Mouse (Mus musculus) activated CD4-positive, CD25-positive, alpha-beta regulatory T cell, adult 4 months (primary cell): ENCODE data around the gene Eif5b. TPM values are rescaled to one million over a fixed set of nuclear protein-coding genes. Genes with fewer than 3 reads are reported as not detected.
"Not testable (repeated sequence)": the region's sequence is repeated elsewhere in the genome, so short reads cannot be mapped to it uniquely, and the experiment has no call there.

ENCODE experiments used
- ATAC-seq: one replicate; pipeline ENCODE4 v1.8.0; 2017
- polyA plus RNA-seq, 2 experiments: library from polyadenylated mRNA; unstranded; fragments of 100-300 nt; shearing (Covaris generic); gene quantifications; one replicate each; pipeline ENCODE4 v1.2.1; 2017

Eif5b gene
- polyA plus RNA-seq, 2 experiments from 2014 or later = 30.0 to 31.4 TPM

DNA sequence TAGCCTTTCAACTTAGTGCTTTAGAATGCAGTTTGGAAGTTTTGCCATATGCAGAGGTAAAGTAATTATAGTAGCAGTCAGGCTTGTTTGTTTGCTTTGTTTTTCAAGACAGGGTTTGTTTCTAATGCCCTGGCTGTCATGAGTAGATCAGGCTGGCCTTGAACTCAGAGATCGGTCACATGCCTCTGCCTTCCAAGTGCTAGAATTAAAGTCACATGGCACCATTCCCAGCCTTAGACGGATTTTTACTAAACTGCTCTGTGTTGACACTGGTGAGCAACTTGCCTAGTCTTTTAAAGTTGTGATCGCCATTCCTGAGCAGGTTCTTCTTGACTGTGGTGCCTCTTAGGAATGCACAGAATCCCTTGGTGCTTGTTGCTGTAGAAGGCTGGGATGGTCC lies 8.9 kb downstream of the Eif5b start:
- no peak for ATAC-seq

DNA sequence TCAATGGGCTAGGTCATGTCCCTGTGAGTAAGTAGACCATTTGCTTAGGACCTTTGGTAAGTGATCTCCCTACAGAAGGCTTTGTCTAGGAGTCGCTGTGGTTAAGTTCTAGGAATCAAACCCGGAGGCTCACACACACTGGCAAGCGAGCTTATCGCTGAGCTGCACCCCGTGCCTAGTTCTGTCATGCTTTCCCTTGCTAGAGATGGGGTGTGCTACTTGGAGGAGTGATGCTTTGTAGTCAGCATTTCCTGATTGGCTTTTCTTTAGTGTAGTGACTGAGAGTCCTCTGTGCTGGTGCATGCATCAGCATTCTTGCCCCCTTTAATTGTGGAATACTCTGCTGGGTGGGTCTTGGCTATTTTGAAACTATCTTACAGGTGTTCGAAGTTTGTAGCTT lies 13.8 kb downstream of the Eif5b start:
- ATAC-seq = no peak

DNA sequence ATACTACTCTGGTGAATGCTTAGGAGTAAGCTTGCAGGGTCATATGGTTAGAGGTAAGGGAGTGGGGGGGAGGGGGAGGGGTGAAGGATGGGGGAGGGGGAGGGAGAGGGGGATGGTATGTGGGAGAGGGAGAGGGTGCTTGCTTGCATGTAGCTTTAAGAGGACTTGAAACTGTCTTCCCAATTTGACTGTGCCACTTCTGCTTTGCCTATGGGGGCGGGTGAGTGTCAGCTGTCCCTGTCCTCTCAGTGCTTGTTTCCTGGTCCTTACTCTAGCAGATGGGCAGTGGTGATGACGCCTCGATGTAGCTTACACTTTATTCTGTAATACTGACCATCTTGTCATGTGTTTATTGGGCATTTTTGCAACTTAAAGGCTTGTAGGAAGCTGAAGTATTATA lies 14.3 kb downstream of the Eif5b start:
- ATAC-seq = no peak

DNA sequence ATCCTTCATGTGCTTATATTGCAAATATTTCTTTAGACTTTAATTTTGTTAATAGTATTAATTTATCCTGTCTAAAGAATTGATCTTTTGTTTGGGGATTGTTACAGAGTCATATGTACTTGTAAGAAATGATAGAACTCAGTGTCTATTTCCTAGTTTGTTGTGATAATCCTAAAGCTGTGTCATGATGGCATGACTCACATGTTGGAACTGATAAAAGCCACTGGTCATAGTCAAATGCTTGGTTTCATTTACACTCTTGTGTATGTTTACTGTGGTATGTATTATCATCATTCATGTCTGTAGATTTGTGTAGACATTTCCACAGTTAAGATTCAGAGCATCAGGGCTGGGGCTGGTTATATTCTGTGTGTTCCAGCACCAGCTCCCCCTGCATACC lies 14.7 kb downstream of the Eif5b start:
- no peak for ATAC-seq

DNA sequence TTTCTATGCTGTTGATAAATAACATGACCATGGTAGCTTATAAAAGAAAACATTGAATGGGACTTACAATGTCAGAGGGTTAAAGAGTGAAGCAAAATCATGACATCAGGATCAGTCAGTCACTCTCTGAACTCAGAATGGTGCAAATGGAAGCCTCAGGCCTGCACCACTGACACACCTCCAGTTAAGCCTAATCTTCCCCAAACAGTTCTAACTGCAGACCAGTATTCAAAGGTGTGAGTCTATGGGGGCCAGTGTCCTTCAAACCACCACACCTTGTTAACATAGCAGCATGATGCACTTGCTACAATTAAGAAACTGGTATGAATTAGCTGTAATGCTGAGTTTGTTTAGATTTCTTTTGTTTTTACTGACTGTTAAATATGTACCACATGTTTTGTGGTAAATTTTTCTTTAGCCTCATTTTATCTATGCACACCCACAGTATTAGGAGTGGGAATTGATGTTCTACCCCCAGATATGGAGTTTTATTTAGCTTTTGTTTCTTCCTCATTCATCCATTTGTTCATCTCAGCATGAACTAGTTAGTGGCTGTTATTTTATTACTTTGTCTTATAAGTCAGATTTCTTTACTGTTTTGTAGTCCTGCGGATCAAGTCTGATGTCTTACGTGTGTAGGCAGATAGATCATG lies 16.9 kb downstream of the Eif5b start:
- ATAC-seq = no peak

DNA sequence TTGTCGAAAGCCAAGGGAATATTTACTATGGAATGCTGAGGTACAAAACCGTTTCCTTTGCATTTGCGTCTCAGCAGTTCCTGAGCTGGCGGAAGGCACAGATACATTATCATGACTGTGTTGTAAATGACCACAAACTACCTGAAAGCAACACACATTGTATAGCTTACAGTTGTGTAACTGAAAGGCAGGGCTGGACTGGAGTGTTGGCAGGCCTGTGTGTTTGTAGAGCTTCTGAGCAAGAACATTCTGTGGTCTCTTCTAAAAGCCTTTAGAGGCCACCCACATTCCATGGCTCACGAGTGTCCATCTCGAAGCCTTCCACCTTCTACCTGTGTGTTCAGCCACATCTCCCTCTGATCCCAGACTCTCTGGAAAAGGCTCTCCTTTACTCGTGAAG lies 29.5 kb downstream of the Eif5b start:
- ATAC-seq = no peak

DNA sequence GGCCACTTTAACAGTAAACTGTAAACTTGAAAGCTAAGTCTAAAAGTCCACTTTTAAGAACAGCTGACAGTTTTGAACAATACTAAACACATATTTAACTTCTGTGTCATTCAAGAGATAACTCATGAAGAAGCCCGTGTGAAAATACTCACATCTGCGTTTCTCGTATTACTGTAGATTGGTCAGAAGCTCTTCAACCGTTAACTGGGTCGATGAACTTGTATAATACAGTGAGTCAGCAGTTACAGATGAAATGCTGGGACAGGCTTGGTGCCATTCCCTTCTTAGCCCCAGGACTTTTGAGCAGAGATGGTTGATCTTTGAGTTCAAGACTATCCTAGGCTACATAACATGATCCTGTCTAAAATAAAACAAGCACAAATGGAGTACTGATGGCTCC lies 33.6 kb downstream of the Eif5b start:
- no peak for ATAC-seq

DNA sequence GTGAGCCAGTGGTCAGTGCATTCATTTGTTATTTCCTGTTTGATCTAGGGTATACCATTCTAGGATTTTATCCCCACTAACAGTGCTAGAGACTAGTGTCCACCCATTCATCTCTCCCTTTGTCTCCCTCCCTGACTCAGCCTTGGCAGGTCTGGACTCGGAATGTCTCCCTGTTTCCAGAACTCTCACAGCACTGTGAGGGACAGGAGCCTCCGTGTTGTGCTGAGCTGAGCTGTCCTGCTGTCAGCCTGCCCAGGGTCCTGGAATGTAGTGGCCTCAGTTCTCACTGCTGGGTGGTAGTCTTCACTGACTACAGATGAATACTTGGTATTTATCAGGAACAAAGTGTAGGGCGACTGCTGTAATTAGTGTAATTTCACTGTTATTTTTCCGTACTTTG lies 37.7 kb downstream of the Eif5b start:
- no peak for ATAC-seq

DNA sequence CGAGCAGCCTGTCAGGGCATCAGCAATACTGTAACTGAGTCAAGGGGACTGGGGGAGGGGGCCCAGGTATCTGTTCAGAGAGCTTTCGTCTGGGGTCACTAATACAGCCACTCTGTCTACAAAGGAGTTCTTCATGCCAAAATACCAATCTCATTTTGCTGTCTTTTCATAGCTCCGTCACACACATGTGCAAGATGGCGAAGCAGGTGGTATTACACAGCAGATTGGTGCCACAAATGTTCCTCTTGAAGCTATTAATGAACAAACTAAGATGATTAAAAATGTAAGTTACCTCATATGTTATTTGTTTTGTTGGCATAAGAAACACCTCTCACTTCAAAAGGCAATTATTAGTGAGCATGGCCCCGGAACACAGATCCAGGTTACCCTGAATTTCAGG lies 39.6 kb downstream of the Eif5b start:
- ATAC-seq = no peak

DNA sequence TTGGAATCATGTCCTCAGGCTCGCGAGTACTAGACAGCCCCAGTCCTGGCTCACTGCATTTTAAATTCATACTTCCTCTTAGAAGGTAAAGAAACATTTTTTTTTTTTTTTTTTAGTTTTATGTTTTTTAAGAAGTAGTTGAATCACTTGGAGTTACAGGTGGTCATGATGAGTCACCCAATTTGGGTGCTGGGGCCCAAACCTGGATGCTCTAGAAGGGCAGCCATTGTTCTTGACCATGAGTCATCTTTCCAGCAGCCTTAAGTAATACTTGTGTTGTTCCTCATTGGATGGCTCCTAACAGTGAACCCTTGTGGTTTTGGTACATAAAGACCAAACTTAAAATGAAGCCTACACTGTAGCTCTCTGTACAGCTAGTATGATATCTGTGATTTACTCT lies 41.1 kb downstream of the Eif5b start:
- ATAC-seq = no peak

DNA sequence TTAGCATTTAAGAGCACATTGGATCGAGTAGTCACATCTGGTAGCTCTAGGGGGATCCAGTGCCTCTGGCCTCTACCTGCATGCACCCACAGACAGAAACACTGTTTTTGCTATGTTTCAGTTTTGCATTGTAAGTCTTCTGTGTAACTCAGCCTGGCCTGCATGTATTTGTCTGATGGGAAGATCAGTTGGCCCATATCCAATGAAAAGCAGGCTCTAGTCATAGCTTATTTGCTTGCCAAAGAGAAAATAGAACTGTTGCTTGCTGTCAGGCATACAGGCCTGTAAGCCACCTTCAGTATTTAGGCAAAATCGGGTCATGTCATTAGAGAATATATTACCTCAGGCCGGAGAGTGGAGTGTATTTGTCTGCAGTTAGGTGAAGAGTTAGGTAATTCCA lies 50.3 kb downstream of the Eif5b start:
- ATAC-seq = no peak

DNA sequence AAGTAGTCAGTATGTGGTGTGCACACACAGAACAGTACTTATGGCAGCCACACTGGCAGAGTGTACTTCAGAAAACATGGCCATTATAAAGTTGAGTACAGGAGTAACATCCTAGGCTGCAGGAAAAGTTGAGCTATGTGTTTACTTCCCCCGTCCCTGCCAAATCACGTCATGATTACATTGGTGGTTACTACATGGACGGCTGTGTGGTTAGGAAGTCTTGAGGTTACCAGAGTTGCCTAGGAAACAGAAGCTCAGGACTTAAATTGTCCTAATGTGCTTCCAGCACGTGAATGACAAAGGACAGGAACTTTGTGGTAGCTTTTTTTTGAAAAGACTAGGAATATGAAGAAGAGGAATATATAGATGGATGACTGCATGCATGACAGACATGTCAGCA lies 51.8 kb downstream of the Eif5b start:
- ATAC-seq = no peak

DNA sequence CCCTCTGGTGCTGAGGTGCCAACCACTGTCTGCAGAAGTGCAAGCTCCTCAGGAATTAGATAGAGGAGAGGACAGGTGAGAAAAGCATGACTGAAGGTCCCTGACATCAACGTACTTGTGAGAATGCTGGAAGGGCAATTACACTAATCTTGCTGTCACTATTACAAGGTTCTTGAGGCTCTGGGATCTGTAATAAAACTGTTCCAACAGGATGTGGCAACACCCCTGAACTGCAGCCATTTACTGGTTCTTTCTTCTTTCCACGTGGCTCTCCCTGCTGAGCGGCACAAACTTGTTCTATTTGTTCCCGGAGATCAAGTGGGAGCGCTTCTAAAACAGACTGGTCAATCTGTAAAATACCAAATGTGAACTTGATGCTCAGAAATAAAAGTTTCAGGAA lies 57.4 kb downstream of the Eif5b start:
- no peak for ATAC-seq

DNA sequence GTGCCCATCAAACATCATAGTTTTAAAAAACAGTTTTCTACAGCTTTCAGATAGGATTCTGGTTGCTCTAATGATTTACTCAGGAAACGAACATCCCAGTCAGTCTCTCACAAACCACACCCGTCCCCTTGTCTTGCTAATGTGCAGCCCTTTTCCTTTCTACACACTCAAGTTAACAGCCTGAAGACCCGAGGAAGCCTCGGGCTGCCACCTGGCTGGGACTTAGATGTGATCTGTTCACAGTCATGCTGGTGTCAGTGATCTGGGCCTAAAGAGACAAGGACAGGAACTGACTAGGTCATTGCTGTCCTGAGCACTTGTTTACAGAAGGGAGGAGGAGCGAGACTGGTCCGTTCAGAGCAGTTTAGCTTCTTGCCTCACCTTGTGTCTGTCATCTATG lies 60.6 kb downstream of the Eif5b start:
- ATAC-seq = no peak

DNA sequence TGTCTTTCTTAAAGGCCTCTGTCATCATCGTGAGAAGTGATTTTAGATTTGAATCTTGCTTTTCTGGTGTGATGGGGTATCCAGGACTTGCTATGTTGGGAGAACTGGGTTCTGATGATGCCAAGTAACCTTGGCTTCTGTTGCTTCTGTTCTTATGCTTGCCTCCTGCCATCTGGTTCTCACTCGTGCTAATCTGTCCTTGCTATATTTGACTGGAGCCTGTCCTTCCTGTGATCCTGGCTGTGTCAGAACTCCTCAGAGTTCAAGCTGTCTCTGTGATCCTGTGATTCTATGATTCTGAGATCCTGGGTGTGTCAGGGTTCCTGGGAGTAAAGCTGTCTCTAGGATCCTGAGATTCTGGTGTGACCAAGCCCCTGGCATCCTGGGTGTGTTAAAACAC lies 64.3 kb downstream of the Eif5b start:
- ATAC-seq = not testable (repeated sequence)

DNA sequence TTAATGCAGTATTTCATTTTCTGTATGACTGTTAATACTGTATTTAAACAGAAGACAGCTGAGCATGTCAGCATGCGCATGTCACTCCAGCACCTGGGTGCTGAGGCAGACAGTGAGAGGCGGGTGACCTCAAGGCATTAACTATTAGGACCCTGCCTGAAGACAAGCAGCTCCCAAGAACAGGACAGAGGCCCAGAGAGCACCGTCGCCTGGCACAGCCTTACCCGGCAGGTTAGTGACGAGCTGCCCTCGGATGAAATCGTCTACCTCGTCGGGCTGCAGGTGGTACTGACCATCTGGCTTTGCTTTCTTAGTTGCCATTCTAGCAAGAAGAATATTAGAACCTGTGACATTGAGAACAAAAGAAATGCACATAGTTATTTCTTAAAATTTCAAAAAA lies 69.5 kb downstream of the Eif5b start:
- no peak for ATAC-seq

DNA sequence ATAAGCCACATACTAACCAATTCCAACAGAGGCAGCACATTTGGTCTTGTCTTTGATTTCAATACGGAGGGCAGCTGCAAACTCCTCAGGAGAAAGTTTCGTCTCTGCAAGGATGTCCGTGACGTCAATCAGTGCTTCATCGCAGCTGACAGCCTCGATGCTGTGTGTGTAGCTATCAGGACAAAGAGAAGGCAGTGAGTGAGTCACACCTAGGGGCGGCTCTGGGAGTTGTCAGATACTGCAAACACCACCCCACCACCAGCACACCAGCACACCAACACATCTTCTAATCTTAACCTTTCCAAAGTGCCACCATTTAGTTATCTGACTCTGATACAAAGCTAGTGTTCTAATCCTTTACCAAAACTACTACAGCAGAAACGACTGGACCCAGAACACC lies 73.5 kb downstream of the Eif5b start:
- ATAC-seq = no peak

DNA sequence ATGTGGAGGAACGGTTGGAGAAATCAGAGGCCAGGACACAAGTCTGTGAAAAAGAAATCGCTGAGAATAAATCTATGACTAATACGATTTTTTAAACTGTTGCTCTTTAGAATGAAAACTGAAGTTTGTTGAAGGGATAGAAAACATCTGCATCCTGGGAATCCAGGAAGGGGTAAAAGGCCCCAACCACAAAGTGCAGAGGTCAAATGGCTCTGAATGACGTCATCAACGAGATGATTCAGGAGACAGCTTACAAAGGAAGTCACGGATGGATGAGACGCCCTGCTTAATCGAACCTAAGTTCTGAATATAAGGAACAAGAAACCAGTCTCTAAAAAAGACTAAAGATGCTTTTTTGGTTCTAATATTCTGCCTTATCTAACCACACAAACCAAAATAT lies 83.5 kb downstream of the Eif5b start:
- ATAC-seq = no peak

DNA sequence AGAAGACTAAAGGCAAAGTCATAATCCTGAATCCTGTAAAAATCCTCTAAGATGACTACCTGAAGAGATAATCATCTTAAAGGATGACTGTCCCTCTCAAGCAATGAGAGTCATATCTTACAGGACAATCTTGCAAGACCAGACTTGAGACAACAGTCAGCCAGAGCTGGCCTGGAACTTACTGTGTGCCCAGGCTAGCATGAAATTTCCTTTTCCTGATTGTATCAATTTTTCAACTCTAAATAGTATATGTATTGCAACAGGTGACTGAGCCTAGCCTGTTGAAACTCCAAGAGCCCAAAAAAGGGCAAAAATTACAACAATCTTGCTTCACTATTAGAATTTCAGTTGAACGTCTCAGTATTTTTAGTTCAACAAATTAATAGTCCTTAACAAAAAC lies 105.4 kb downstream of the Eif5b start:
- no peak for ATAC-seq

DNA sequence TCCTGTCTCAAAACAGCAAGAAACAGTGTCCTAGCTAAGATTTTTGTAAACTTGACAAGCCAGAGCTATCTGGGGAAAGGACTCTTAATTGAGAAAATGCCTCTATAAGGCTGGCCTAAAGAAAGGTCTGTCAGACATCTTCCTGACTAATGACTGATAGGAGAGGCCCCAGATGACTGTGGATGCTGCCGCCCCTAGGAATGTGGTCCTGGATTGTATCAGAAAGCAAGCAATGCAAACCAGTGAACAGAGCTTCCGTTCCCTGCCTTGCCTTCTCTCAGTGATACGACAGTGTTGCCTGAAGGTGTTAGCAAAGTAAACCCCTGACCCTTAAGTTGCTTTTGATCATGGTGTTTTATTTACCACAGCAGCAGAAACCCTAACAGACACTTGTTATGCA lies 106.0 kb downstream of the Eif5b start:
- no peak for ATAC-seq

Other genes starting within 250 kb of the Eif5b start
- gene Tsga10, start 131.6 kb upstream of the Eif5b start, polyA plus RNA-seq = 1 to 10 TPM in 1 of 2 experiments, under 1 TPM in 1; 0.99 to 1.5 TPM
- gene Lipt1, start 126.3 kb upstream of the Eif5b start, polyA plus RNA-seq = 1 to 10 TPM; 5.6 to 9.3 TPM
- gene Mitd1, start 107.6 kb upstream of the Eif5b start, polyA plus RNA-seq = 10 to 100 TPM; 95.3 to 98.6 TPM
- gene Mrpl30, start 107.5 kb upstream of the Eif5b start, polyA plus RNA-seq = 100 to 1,000 TPM; 236 to 269 TPM
- gene Lyg2, start 81.5 kb upstream of the Eif5b start, polyA plus RNA-seq = not detected
- not detected for gene Lyg1, start 40.3 kb upstream of the Eif5b start, polyA plus RNA-seq
- 100 to 1,000 TPM; 136 to 159 TPM for gene Txndc9, start 117 bp upstream of the Eif5b start, polyA plus RNA-seq
- 10 to 100 TPM in 1 of 2 experiments, 1 to 10 TPM in 1; 8.1 to 11.8 TPM for gene Rev1, start 131.8 kb downstream of the Eif5b start, polyA plus RNA-seq